Mouse (Mus musculus): ENCODE data around the gene Gatad1.
"Not testable (repeated sequence)": the region's sequence is repeated elsewhere in the genome, so short reads cannot be mapped to it uniquely, and the experiment has no call there.

Gene Gatad1

GRCm38 (mm10) chr5:3657085-3657484 is at the start of gene Gatad1:
Gene Gatad1 (minus strand): TSS chr5:3657185.
- no peak for DNase-seq (ENCODE audit: low read depth)

DNA sequence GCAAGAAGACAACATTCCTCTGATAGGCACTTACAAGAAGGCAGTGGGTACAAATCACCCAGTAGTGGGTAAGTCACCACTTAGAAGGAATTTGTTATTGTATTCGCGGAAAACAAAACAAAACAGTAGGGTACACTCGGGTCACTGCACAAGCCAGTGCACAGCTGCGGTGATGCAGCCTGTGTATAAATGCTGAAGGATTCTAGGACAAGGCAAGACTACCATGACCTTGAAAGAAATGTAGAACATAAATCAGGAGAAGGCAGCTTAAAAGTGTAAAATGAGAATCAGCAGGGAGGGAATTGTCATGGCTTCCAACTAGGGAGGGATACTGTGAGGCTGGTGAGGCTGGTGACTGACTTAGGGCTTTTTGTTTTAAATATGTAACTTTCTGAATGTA is 45.2 kb upstream of the Gatad1 start:
- no peak for DNase-seq (ENCODE audit: low read depth)

GRCm38 (mm10) chr5:3700025-3700424 is 43.0 kb upstream of the Gatad1 start:
- DNase-seq (ENCODE audit: low read depth): no peak

DNA sequence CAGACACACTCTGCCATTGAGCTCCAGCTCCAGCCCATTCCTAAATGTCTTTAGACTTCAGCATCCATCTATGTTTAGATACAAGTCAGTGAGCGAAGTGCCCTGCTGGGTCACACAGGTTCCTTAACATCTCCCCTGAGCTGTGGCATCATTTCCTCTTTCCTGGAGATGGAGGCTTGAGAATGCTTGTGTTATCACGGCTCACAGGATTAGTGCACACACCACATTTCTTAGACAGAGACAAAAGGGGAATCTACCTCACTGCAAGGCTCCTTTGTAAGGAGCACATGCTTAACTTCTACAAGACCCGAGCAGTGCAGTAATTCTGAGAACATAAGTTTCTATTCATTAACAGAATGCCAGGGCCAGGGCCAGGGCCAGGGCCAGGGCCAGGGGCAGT is 39.0 kb upstream of the Gatad1 start:
- no peak for DNase-seq (ENCODE audit: low read depth)

DNA sequence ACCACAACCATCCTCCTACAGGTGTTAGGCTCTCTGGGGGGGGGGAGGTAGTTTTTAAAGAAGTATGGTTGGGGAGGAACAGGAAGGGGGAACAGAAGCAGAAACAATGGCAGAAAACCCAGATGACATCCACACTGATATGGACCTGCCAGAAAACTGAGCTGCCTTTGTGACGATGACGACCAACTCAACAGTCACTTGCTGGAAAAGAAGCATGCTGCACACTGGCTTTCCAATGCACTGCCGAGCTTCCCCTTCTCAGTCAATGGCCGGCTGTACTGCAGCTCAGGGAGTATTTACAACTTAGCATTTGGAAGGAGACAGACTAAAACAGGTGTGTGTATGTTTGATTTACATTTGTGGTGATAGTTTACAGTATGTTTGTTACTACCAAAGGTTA is 38.2 kb upstream of the Gatad1 start:
- no peak for DNase-seq (ENCODE audit: low read depth)

DNA sequence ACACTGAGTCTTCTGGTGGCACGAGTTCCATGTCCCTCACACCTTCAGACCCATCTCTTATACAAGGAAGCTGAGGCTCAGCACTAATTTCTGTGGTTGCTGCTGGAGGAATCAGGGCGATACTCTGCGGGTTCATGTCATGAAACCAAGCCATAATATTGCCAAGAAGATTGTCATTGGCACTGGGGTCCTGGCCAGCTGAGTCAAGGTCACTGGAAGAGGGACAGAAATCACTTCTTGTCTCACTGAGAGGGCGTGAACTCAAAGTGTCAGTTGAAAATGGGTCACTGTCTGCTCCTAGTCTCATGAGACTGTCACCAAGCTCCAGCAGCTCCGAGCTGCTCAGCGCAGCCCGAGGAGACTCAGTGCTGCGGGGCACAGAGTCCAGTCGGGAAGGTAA is 36.0 kb upstream of the Gatad1 start:
- no peak for DNase-seq (ENCODE audit: low read depth)

GRCm38 (mm10) chr5:3691283-3691682 is 34.3 kb upstream of the Gatad1 start:
- no peak for DNase-seq (ENCODE audit: low read depth)

GRCm38 (mm10) chr5:3688298-3688697 is 31.3 kb upstream of the Gatad1 start:
- no peak for DNase-seq (ENCODE audit: low read depth)

DNA sequence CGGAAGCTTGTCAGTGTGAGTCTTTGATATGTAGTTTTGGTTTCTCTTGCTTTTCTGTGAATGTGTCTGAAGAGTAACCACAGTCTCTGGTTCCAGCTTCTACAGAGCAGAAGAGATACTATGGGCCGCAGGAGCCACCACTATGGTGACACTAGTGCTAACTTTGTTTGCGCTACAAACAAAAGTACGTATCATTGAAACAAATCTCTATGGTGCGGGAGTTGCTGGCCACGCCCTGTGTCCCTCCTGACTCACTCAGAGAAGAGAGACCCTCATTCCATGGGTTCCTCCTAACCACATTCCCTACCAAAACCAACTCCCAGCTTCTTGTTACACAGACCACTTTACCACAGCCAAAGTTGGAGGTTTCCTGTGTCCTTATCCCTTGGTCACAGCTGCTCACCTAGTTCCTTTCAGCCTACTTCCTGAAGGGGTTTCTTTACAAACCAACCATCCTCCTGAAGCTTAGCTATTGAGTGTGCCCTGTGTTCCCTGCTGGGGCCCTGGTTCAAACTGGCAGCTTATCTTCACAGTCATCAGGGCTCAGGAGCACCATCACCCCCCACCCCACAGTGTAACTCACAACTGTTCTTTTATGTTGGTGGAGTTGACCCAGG is 13.1 kb upstream of the Gatad1 start:
- DNase-seq (ENCODE audit: low read depth): peak; percentile 37

- DNase-seq (ENCODE audit: low read depth): no peak
These were observed 9.6 kb upstream of the Gatad1 start for GRCm38 (mm10) chr5:3666585-3666984.

DNA sequence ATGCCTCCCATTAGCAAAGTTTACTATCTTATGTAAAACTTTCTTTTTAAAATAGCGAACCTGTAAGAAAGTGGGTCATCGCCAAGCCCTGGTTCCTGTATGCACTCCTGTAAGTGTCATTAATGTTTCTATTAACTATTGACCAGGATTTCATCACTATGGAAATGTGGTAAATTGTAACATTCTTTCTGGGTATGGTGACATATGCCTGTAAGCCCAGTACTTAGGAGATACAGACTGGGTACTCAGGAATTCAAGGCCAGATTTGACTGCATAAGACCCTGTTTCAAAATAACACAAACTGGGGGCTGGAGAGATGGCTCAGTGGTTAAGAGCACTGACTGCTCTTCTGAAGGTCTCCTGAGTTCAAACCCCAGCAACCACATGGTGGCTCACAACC is 8.2 kb upstream of the Gatad1 start:
- DNase-seq (ENCODE audit: low read depth): no peak

- DNase-seq (ENCODE audit: low read depth): no peak
These were observed 3.2 kb downstream of the Gatad1 start for GRCm38 (mm10) chr5:3653801-3654200.

DNA sequence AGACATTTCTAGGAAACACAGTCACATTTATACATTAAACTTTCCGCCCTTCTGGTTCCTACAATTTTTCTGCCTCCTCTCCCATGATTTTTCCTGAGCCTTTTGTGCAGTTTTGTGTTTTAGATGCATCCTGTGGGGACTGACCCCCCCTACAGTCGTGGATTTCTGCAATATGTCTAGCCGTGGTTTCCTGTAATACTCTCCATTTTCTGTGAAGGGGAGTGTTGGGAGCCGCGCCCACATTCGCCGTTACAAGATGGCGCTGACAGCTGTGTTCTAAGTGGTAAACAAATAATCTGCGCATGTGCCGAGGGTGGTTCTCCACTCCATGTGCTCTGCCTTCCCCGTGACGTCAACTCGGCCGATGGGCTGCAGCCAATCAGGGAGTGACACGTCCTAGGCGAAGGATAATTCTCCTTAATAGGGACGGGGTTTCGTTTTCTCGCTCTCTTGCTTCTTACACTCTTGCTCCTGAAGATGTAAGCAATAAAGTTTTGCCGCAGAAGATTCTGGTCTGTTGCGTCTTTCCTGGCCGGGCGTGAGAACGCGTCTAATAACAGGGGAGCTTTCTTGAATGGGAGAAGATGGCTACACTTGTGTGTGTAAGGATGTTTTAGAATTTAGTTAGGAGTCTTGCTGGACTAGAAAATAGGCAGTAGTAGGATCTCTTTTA is 3.9 kb downstream of the Gatad1 start:
- not testable (repeated sequence) for DNase-seq (ENCODE audit: low read depth)

GRCm38 (mm10) chr5:3651621-3652020 is 5.4 kb downstream of the Gatad1 start:
- no peak for DNase-seq (ENCODE audit: low read depth)

- DNase-seq (ENCODE audit: low read depth): no peak
These were observed 6.1 kb downstream of the Gatad1 start, which contains the start of gene Tmbim7 for GRCm38 (mm10) chr5:3650881-3651280. Gene Tmbim7 (plus strand): TSS chr5:3651181.

DNA sequence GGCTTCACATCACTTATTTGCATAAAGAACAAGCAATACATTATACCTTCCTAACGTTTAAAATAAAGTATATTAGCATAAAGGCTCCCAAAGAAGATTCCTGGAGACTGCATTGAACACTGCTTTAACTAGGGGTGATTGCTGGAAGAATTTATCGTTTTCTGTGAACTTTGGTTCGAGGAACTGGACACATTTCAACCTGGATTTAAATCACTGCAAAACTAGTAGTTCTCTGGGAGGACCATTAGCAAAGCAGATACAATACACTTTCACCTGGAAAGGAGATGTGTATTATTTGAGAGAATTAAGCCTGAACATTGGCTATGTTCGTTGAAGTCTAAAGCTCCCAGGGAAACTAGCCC is 8.2 kb downstream of the Gatad1 start:
- no peak for DNase-seq (ENCODE audit: low read depth)

- no peak for DNase-seq (ENCODE audit: low read depth)
These were observed 8.7 kb downstream of the Gatad1 start for GRCm38 (mm10) chr5:3648206-3648848.

- DNase-seq (ENCODE audit: low read depth): peak; percentile 84
These were observed 9.3 kb downstream of the Gatad1 start for GRCm38 (mm10) chr5:3647708-3648121.

DNA sequence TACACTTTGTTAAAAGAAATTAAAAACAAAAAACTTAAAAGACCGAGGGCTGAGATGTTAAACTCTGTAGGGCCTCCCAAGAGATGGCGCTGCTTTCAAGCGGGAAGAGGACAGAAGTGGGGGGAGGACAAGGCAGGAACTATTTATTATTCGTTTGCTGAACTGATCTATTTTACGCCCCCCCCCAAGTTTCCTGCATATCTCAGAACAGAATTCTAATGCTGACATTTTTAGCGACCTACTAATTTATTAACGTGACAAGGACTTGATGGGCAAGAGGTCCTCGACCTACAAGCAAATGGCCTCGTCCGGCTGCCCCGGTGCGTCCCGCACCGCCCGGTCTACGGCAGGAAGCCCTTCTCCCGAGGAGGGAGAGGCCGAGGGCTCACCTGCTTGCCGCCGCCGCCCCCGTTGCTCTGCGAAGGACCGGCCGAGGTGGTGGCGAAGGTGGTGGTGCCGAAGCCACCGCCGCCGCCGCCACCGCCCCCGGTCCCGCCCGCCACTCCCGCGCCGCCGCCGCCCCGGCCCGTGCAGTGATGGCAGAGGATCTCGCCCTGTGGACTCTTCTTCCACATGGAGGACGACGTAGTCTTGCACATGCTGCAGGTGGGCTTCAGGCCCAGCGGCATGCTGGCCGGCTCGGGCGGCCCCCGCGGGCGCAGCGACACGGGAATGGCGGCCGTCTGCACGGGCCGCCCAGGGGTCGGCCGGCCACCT is 9.8 kb downstream of the Gatad1 start:
- peak; percentile 41 for DNase-seq (ENCODE audit: low read depth)

- DNase-seq (ENCODE audit: low read depth): no peak
These were observed 10.4 kb downstream of the Gatad1 start for GRCm38 (mm10) chr5:3646539-3646938.

DNA sequence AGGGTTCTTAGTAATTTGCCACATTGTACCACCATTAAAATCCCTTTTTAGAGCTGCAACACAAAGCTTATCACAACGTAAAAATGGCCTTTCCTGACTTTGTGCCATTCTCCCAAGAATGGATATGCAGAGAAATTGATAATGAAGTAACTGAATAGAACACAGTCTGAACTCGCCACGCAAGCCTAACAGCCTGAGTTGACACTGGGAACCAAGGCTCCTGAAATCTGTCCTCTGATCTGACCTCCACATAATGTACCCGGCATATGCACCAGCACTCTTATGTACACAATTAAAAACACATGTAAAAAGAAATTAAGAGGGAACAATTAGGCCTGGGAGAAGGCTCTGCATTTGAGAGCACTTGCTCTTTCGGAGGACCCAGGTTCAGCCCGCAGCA is 11.7 kb downstream of the Gatad1 start:
- DNase-seq (ENCODE audit: low read depth): no peak

- DNase-seq (ENCODE audit: low read depth): no peak
These were observed 12.4 kb downstream of the Gatad1 start for GRCm38 (mm10) chr5:3644621-3645020.

DNA sequence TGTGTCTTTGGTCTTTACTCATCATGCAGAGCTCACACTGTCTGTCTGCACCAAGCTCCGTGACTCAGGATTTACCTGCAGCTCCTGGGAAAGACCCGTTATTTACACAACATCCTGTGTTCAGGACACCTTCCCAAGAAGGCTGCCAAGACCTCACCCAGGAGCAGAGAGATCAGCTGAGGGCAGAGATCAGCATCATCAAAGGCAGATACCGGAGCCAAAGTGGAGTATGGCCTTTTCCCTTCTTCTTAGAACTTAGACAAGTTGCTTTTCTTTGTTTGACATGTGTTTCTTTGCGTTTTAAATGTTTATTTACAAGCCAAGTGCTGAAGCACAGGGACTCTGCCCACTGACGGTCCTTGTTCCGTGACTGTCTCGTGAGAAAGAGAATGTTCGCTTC is 21.7 kb downstream of the Gatad1 start:
- no peak for DNase-seq (ENCODE audit: low read depth)
